In genomic region chr2:127625659-127626058, GRCm38 (mm10) we compare ENCODE assay signal across 18 mouse cellular contexts. TPM values are rescaled to one million over a fixed set of nuclear protein-coding genes. Genes with fewer than 3 reads are reported as not detected.
DNase-seq lines count a peak whose midpoint lies in the region; ATAC-seq and TF ChIP-seq lines count a peak whose summit lies in the region.
"Had no signal": no experiment of that assay in that cellular context is flagged by ENCODE, and none has a peak within 500 bp of the region (broad histone marks: within the 10 kb centered on the region; RNA-seq: fewer than 3 reads in every experiment).

No protein-coding gene starts in this region.

- no peaks in the 10 kb centered on the region for H3K36me3 ChIP-seq in kidney, embryonic 14.5 days (ENCODE audit: control insufficient read depth, insufficient read depth, low read length)
- H3K36me3 ChIP-seq: embryonic facial prominence, embryonic 10.5 days; liver, embryonic 12.5 days had no signal

- no peak for DNase-seq in layer of hippocampus, adult 2 months (ENCODE audit: low spot score in 2 of 2)
- no peak for DNase-seq in layer of hippocampus, adult 18-20 months (ENCODE audit: low spot score in 2 of 2)
- peak; percentile 45 for DNase-seq in Muller cell, postnatal 12 days (ENCODE audit: inconsistent ontology term)
- DNase-seq in kidney, postnatal 4 days, result peak; percentile 32 to 60
- no peak for DNase-seq in cerebellum, adult 11 months
- no peak for DNase-seq in gastrocnemius, adult 2 months
- DNase-seq in left cerebral cortex, postnatal 4 days, result no peak
- DNase-seq: adrenal gland, postnatal 14 days; cerebellum, adult 18-20 months; cerebellum, postnatal 36 days; midbrain, embryonic 14.5 days had no signal

- H3K27me3 ChIP-seq in kidney, embryonic 14.5 days (ENCODE audit: control insufficient read depth, insufficient read depth, low read length), result no peaks in the 10 kb centered on the region
- H3K27me3 ChIP-seq: forebrain, embryonic 13.5 days had no signal

- TF ChIP-seq CTCF in layer of hippocampus, adult 2 months (conservative IDR thresholded peaks at IDR 0.05), result no peak
- TF ChIP-seq CTCF in gastrocnemius, adult 2 months (IDR thresholded peaks at IDR 0.05), result no peak

- no peaks in the 10 kb centered on the region for H3K9me3 ChIP-seq in kidney, embryonic 14.5 days (ENCODE audit: control insufficient read depth, low read length)
- H3K9me3 ChIP-seq: embryonic facial prominence, embryonic 10.5 days; forebrain, embryonic 13.5 days; liver, embryonic 12.5 days had no signal

- H3K4me2 ChIP-seq in kidney, embryonic 14.5 days (replicated peaks; ENCODE audit: low read depth, low read length), result no peak overlapping the region
- H3K4me2 ChIP-seq: forebrain, embryonic 13.5 days; liver, embryonic 12.5 days had no signal

- no peak overlapping the region for H3K4me3 ChIP-seq in layer of hippocampus, adult 2 months
- H3K4me3 ChIP-seq in kidney, embryonic 14.5 days (ENCODE audit: low read length), result no peak overlapping the region
- H3K4me3 ChIP-seq in gastrocnemius, adult 2 months, result no peak overlapping the region
- H3K4me3 ChIP-seq: embryonic facial prominence, embryonic 10.5 days; forebrain, embryonic 13.5 days; liver, embryonic 12.5 days; myocyte had no signal

- H3K27ac ChIP-seq in layer of hippocampus, adult 2 months, result peak overlapping the region; percentile 72; the same call in 1 of the 2 replicates
- peak overlapping the region; percentile 62 for H3K27ac ChIP-seq in kidney, embryonic 14.5 days (ENCODE audit: low read depth, low read length)
- no peak overlapping the region for H3K27ac ChIP-seq in gastrocnemius, adult 2 months
- H3K27ac ChIP-seq: embryonic facial prominence, embryonic 10.5 days; forebrain, embryonic 13.5 days; liver, embryonic 12.5 days had no signal

- H3K9ac ChIP-seq in kidney, embryonic 14.5 days (ENCODE audit: low read depth, low read length), result no peak overlapping the region
- H3K9ac ChIP-seq: forebrain, embryonic 13.5 days; liver, embryonic 12.5 days had no signal

- H3K4me1 ChIP-seq in kidney, embryonic 14.5 days (ENCODE audit: control insufficient read depth, insufficient read depth, low read length), result no peaks in the 10 kb centered on the region
- H3K4me1 ChIP-seq: forebrain, embryonic 13.5 days; liver, embryonic 12.5 days had no signal

- intact Hi-C loops in gastrocnemius, adult 2 months (cut with DNase I), result no loop called here
- intact Hi-C loops in left cerebral cortex, postnatal 4 days (cut with DNase I), result no loop called here

- 71% methylated on average over 5 of the region's 5 CpGs for WGBS in kidney, embryonic 14.5 days

- peak; percentile 39; the same call in 1 of the 2 replicates for ATAC-seq in kidney, embryonic 14.5 days (ENCODE audit: low FRiP score, low TSS enrichment)
- ATAC-seq: forebrain, embryonic 13.5 days; liver, embryonic 12.5 days had no signal

RNA-seq across cellular contexts. Expression of gene Mal, which starts 30.8 kb away (rescaled TPM):
- 10 to 100 TPM; 84.9 to 92.5 TPM for total RNA-seq in layer of hippocampus, adult 2 months (2021)
- 10 to 100 TPM; 79.8 to 96.3 TPM for total RNA-seq in layer of hippocampus, adult 18-20 months (2021)
- polyA plus RNA-seq in kidney, embryonic 14.5 days (2014; fragmentation: Nextera tagmentation; extraction: Ambion mirVana), result 21.4 and 33.2 TPM in 2 replicates
- total RNA-seq in gastrocnemius, adult 2 months (2021), result 1 to 10 TPM; 1.3 TPM
- total RNA-seq in left cerebral cortex, postnatal 4 days (2021), result 1 to 10 TPM; 1.3 to 1.5 TPM
- total RNA-seq: CH12.LX; hematopoietic stem cell, adult 5-6 weeks had no signal
- polyA plus RNA-seq: liver, embryonic 12.5 days had no signal

RNA-seq across cellular contexts. Expression of gene Mrps5, which starts 38.6 kb away (rescaled TPM):
- 10 to 100 TPM; 91.9 TPM for total RNA-seq in layer of hippocampus, adult 2 months (2021)
- total RNA-seq in layer of hippocampus, adult 18-20 months (2021), result 10 to 100 TPM; 82.9 to 94.5 TPM
- polyA plus RNA-seq in kidney, embryonic 14.5 days (2014; fragmentation: Nextera tagmentation; extraction: Ambion mirVana), result 142 and 146 TPM in 2 replicates
- total RNA-seq in gastrocnemius, adult 2 months (2021), result 10 to 100 TPM; 74.1 to 96.2 TPM
- 100 to 1,000 TPM; 106 TPM for total RNA-seq in left cerebral cortex, postnatal 4 days (2021)

RNA-seq across cellular contexts. Expression of gene Zfp661, which starts 38.8 kb away (rescaled TPM):
- total RNA-seq in layer of hippocampus, adult 2 months (2021), result 1 to 10 TPM; 7.8 to 8.6 TPM
- 1 to 10 TPM; 8.4 to 8.8 TPM for total RNA-seq in layer of hippocampus, adult 18-20 months (2021)
- polyA plus RNA-seq in kidney, embryonic 14.5 days (2014; fragmentation: Nextera tagmentation; extraction: Ambion mirVana), result 2.8 and 5.7 TPM in 2 replicates
- 1 to 10 TPM; 2.4 to 2.6 TPM for total RNA-seq in gastrocnemius, adult 2 months (2021)
- total RNA-seq in left cerebral cortex, postnatal 4 days (2021), result 1 to 10 TPM; 9.2 to 9.5 TPM

Comparison
In these comparisons a context has a peak if more than half of its experiments do, and no peak if none do; other contexts are left out.
1. DNase-seq: peak in Muller cell, postnatal 12 days (single experiment) and kidney, postnatal 4 days (2 of 2); none in layer of hippocampus, adult 2 months (0 of 2), layer of hippocampus, adult 18-20 months (0 of 2), cerebellum, adult 11 months (single experiment), gastrocnemius, adult 2 months (single experiment) and left cerebral cortex, postnatal 4 days (single experiment).
2. RNA of gene Mal, which starts 30.8 kb away (total RNA-seq): 79.8 to 96.3 TPM in layer of hippocampus, adult 18-20 months and 84.9 to 92.5 TPM in layer of hippocampus, adult 2 months; 1.3 to 1.5 TPM in left cerebral cortex, postnatal 4 days and 1.3 TPM in gastrocnemius, adult 2 months; every median in the first group is over 10 times any median in the second.